9 mouse cellular contexts compared by ENCODE assay signal in the genomic region with DNA sequence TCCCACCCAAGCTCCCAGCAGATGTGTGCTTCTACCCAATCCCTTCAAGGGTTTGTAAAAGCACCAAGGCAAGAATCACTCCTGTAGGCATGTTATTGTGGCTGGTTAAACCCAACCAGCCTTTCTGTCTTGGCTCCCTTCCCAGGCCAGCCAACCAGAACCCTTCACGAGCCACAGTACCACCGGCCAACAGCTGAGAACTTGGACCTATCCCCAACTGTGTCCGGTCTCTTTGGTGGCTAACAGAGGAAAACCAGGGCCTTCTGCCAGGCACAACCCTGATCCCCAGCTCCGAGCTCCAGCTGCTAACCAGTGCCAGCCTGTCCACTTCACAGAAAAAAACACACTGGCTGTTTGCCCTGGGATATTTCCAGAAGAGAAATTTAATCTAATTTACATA. TPM values are rescaled to one million over a fixed set of nuclear protein-coding genes. Genes with fewer than 3 reads are reported as not detected.
DNase-seq lines count a peak whose midpoint lies in the region; ATAC-seq lines count a peak whose summit lies in the region.
"Had no signal": no experiment of that assay in that cellular context is flagged by ENCODE, and none has a peak within 500 bp of the region (broad histone marks: within the 10 kb centered on the region; RNA-seq: fewer than 3 reads in every experiment).

No protein-coding gene starts in this region.

- no peak overlapping the region for H3K4me2 ChIP-seq in heart, embryonic 11.5 days
- H3K4me2 ChIP-seq: embryonic facial prominence, embryonic 15.5 days had no signal

- no peak overlapping the region for H3K4me3 ChIP-seq in heart, embryonic 11.5 days (ENCODE audit: low read depth, low read length)
- H3K4me3 ChIP-seq: embryonic facial prominence, embryonic 15.5 days had no signal

- H3K9ac ChIP-seq in heart, embryonic 11.5 days (ENCODE audit: low read depth, low read length), result no peak overlapping the region
- H3K9ac ChIP-seq: embryonic facial prominence, embryonic 15.5 days had no signal

- intact Hi-C loops in left cerebral cortex, postnatal 4 days (cut with DNase I), result no loop called here

- no peaks in the 10 kb centered on the region for H3K9me3 ChIP-seq in heart, embryonic 11.5 days (replicated peaks; ENCODE audit: control insufficient read depth, low read length)
- H3K9me3 ChIP-seq: embryonic facial prominence, embryonic 15.5 days had no signal

- no peak overlapping the region for H3K27ac ChIP-seq in heart, embryonic 11.5 days (ENCODE audit: low read depth, low read length)
- H3K27ac ChIP-seq: embryonic facial prominence, embryonic 15.5 days had no signal

- no peak for ATAC-seq in heart, embryonic 11.5 days (replicated peaks; ENCODE audit: insufficient number of reproducible peaks, low FRiP score, low TSS enrichment)

- DNase-seq in heart, adult 18-20 months, result peak; percentile 77 to 86
- DNase-seq in MN1 (ENCODE audit: low spot score), result peak; percentile 91
- peak; percentile 87 to 89 for DNase-seq in cerebellum, postnatal 14 days
- peak; percentile 95 to 97 for DNase-seq in kidney, adult 8-10 months
- DNase-seq in left cerebral cortex, postnatal 4 days, result peak; percentile 94
- DNase-seq in c-Kit-positive CD71-positive TER-119-positive erythroid progenitor cells, embryonic 14.5 days (ENCODE audit: low spot score), result no peak
- no peak for DNase-seq in retina, embryonic 14.5 days (ENCODE audit: low spot score)

- peaks cover 9% of the 10 kb centered on the region for H3K4me1 ChIP-seq in heart, embryonic 11.5 days (ENCODE audit: control insufficient read depth, insufficient read depth, low read length)

- H3K27me3 ChIP-seq in heart, embryonic 11.5 days (ENCODE audit: control insufficient read depth, insufficient read depth, low read length), result no peaks in the 10 kb centered on the region
- H3K27me3 ChIP-seq: embryonic facial prominence, embryonic 15.5 days had no signal

- 85% methylated on average over 4 of the region's 4 CpGs for WGBS in heart, embryonic 11.5 days (ENCODE audit: insufficient replicate concordance)

- H3K36me3 ChIP-seq in heart, embryonic 11.5 days (ENCODE audit: control insufficient read depth, insufficient read depth, low read length), result peaks cover 29% of the 10 kb centered on the region

RNA-seq across cellular contexts. Expression of a gene that starts 3.3 kb away (rescaled TPM):
- total RNA-seq in heart, adult 18-20 months (2021), result 10 to 100 TPM; 39.1 to 44.6 TPM
- polyA plus RNA-seq in heart, embryonic 11.5 days (2014; fragmentation: Nextera tagmentation; extraction: Ambion mirVana), result 59.0 and 63.8 TPM in 2 replicates
- 100 to 1,000 TPM in 1 of 2 experiments, 10 to 100 TPM in 1; 98.5 to 109 TPM for total RNA-seq in left cerebral cortex, postnatal 4 days (2021)

RNA-seq across cellular contexts. Expression of a gene that starts 32.7 kb away (rescaled TPM):
- total RNA-seq in heart, adult 18-20 months (2021), result 10 to 100 TPM; 40.2 to 44.3 TPM
- 44.2 and 44.3 TPM in 2 replicates for polyA plus RNA-seq in heart, embryonic 11.5 days (2014; fragmentation: Nextera tagmentation; extraction: Ambion mirVana)
- total RNA-seq in left cerebral cortex, postnatal 4 days (2021), result 100 to 1,000 TPM; 111 to 123 TPM

RNA-seq across cellular contexts. Expression of a gene that starts 35.5 kb away (rescaled TPM):
- 10 to 100 TPM; 15.0 to 19.0 TPM for total RNA-seq in heart, adult 18-20 months (2021)
- polyA plus RNA-seq in heart, embryonic 11.5 days (2014; fragmentation: Nextera tagmentation; extraction: Ambion mirVana), result 16.2 and 17.6 TPM in 2 replicates
- total RNA-seq in left cerebral cortex, postnatal 4 days (2021), result 100 to 1,000 TPM; 114 to 122 TPM

RNA-seq across cellular contexts. Expression of a gene that starts 49.7 kb away (rescaled TPM):
- total RNA-seq in heart, adult 18-20 months (2021), result 1 to 10 TPM in 1 of 2 experiments, under 1 TPM in 1; 0.97 to 4.4 TPM
- polyA plus RNA-seq in heart, embryonic 11.5 days (2014; fragmentation: Nextera tagmentation; extraction: Ambion mirVana), result 0.94 and 1.3 TPM in 2 replicates
- 1 to 10 TPM; 1.5 to 1.9 TPM for total RNA-seq in left cerebral cortex, postnatal 4 days (2021)

Comparison
In these comparisons a context has a peak if more than half of its experiments do, and no peak if none do; other contexts are left out.
1. DNase-seq: peak in heart, adult 18-20 months (2 of 2), MN1 (single experiment), cerebellum, postnatal 14 days (2 of 2), kidney, adult 8-10 months (2 of 2) and left cerebral cortex, postnatal 4 days (single experiment); none in c-Kit-positive CD71-positive TER-119-positive erythroid progenitor cells, embryonic 14.5 days (single experiment) and retina, embryonic 14.5 days (single experiment).
2. RNA of a gene that starts 35.5 kb away (total RNA-seq): 114 to 122 TPM in left cerebral cortex, postnatal 4 days; 15.0 to 19.0 TPM in heart, adult 18-20 months; every median in the first group is over 4 times any median in the second.